Mouse (Mus musculus) myocyte (in vitro differentiated cells): ENCODE results near the gene Poglut1.

ENCODE experiments used
- CEBPB ChIP-seq: IDR thresholded peaks from 2 replicates; pipeline ENCODE4 v1.6.1; 2011; ENCODE audit warnings: mild to moderate bottlenecking, moderate library complexity; ENCODE audit not compliant: poor library complexity, insufficient read depth, severe bottlenecking
- E2F4 ChIP-seq: IDR thresholded peaks from one replicate; pipeline ENCODE4 v1.6.1; 2011; ENCODE audit warnings: mild to moderate bottlenecking, control low read depth, moderate library complexity; ENCODE audit not compliant: insufficient read depth
- MAX ChIP-seq: IDR thresholded peaks from one replicate; pipeline ENCODE4 v1.6.1; 2011; ENCODE audit warnings: low read depth, mild to moderate bottlenecking, control low read depth
- MYOD1 ChIP-seq, 3 experiments: IDR thresholded peaks; one replicate each; pipeline ENCODE4 v1.6.1; 2011; ENCODE audit warnings: control low read depth in 2 of 3, low read depth in 2 of 3, mild to moderate bottlenecking in 2 of 3, moderate library complexity in 1 of 3; ENCODE audit not compliant: insufficient read length in 2 of 3, control insufficient read depth in 1 of 3
- MYOG ChIP-seq, 3 experiments: IDR thresholded peaks; one replicate each; pipeline ENCODE4 v1.6.1; 2011; ENCODE audit warnings: control low read depth in 2 of 3, low read depth in 2 of 3, mild to moderate bottlenecking in 2 of 3; ENCODE audit not compliant: insufficient read length in 2 of 3, control insufficient read depth in 1 of 3, insufficient read depth in 1 of 3
- POLR2A ChIP-seq: IDR thresholded peaks from one replicate; pipeline ENCODE4 v1.6.1; 2011; ENCODE audit warnings: low read depth, mild to moderate bottlenecking, control low read depth, moderate library complexity; ENCODE audit not compliant: insufficient read length
- SRF ChIP-seq: IDR thresholded peaks from one replicate; pipeline ENCODE4 v1.6.1; 2011; ENCODE audit warnings: low read depth; ENCODE audit not compliant: control insufficient read depth, insufficient read length
- TCF12 ChIP-seq: IDR thresholded peaks from one replicate; pipeline ENCODE4 v1.6.1; 2011; ENCODE audit warnings: mild to moderate bottlenecking, control low read depth; ENCODE audit not compliant: poor library complexity, insufficient read depth, severe bottlenecking
- USF1 ChIP-seq: IDR thresholded peaks from one replicate; pipeline ENCODE4 v1.6.1; 2011; ENCODE audit warnings: low read depth, mild to moderate bottlenecking, control low read depth, moderate library complexity

- TF ChIP-seq MYOG (IDR thresholded peaks at IDR 0.05; ENCODE audit: control insufficient read depth in 1 of 3, insufficient read depth in 1 of 3, insufficient read length in 2 of 3, low read depth in 2 of 3) (no peak), POLR2A (no peak), TCF12 (no peak), MYOD1 (IDR thresholded peaks at IDR 0.05; ENCODE audit: control insufficient read depth in 1 of 3, insufficient read length in 2 of 3, low read depth in 2 of 3) (no peak), E2F4 (no peak), CEBPB (no peak), MAX (no peak), USF1 (no peak), SRF (no peak)
Observed at GRCm38 (mm10) chr16:38483582-38484309, 66.3 kb downstream of the Poglut1 start.
